Mouse (Mus musculus): ENCODE results near the gene Atoh8.

DNA sequence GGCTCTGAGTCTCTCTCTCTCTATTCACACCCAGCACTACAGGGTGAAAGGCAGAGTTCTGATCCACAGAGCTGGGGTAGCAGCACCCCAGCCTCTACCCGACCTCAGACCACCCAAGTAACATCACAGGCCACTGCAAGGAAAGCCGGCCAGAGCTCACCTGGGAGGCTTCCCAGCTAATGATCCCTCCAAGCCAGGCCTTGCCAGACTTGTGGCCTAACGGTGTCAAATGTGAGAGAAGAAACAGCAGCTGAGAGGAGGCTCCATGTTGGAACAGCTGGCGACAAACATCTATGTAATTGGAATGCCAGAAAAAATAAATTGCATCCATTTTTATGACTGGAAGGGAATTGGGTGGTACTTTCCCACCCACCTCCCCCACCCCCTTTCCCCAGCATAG is 17.1 kb downstream of the Atoh8 start:
- no peak for TF ChIP-seq SMC3 (IDR thresholded peaks at IDR 0.05; ENCODE audit: low read depth, low read length)
- TF ChIP-seq CTCF (conservative IDR thresholded peaks at IDR 0.05 in 1 of 2, IDR thresholded peaks at IDR 0.05 in 1 of 2; ENCODE audit: low read depth in 2 of 2, low read length in 2 of 2): no peak
- no peak for TF ChIP-seq ZMIZ1 (IDR thresholded peaks at IDR 0.05; ENCODE audit: low read depth, low read length)
- no peak for TF ChIP-seq RCOR1 (conservative IDR thresholded peaks at IDR 0.05; ENCODE audit: low read depth, low read length)
- no peak for TF ChIP-seq TCF12 (IDR thresholded peaks at IDR 0.05; ENCODE audit: low read depth, low read length)
- TF ChIP-seq MAFK (IDR thresholded peaks at IDR 0.05; ENCODE audit: insufficient replicate concordance, low read length): no peak
- TF ChIP-seq KAT2A (IDR thresholded peaks at IDR 0.05; ENCODE audit: insufficient replicate concordance, low read length): no peak
- no peak for TF ChIP-seq EP300 (IDR thresholded peaks at IDR 0.05; ENCODE audit: low read length)
- no peak for TF ChIP-seq USF2 (conservative IDR thresholded peaks at IDR 0.05; ENCODE audit: low read depth, low read length)
- TF ChIP-seq CHD1 (IDR thresholded peaks at IDR 0.05; ENCODE audit: low read depth, low read length): no peak
- no peak for TF ChIP-seq HCFC1 (IDR thresholded peaks at IDR 0.05; ENCODE audit: low read depth, low read length)
- no peak for TF ChIP-seq MAX (IDR thresholded peaks at IDR 0.05; ENCODE audit: low read length)

All from CH12.LX (cell line).